Mouse (Mus musculus) mouse embryonic stem cell (cell line): Measurements from ENCODE around the gene Tm9sf2.
"Not testable (repeated sequence)": the region's sequence is repeated elsewhere in the genome, so short reads cannot be mapped to it uniquely, and the experiment has no call there.

Experiments used
- in situ Hi-C, 2 experiments: fragments of 300-500 bp; cut with MboI; formaldehyde crosslinking; loops; 1 replicate in 1 of 2; 3 replicates in 1 of 2; pipeline ENCODE4 v1.14.3; 2019 to 2020; ENCODE audit warnings: low sequenced_read_pairs in 2 of 2, low pct_unique_long_range_greater_than_20kb in 1 of 2, mixed read lengths in 1 of 2; ENCODE audit not compliant: unreplicated experiment in 1 of 2

Tm9sf2 gene

DNA sequence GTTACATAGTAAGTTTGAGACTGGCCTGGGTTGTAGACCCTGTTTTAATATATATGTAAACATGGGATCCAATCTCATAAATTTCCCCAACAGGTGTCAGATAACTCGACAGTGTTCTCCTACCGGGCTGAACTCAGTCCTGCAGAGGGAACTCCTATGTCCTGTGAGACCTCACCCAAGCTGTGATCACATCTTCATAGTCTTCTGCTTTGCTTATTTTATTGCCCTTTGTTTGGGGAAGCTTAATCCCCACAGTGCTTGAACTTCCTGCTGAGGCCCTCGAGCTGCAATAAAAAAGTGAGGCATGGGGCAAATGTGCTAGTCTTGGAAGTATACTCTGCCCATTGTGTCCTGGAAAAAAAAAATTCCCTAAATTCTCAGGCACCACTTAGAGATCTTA is 25.5 kb upstream of the Tm9sf2 start:
- in situ Hi-C loops, result no loop called here

- in situ Hi-C loops, result no loop called here
Measured at GRCm38 (mm10) chr14:122083499-122083898, 23.3 kb upstream of the Tm9sf2 start.

DNA sequence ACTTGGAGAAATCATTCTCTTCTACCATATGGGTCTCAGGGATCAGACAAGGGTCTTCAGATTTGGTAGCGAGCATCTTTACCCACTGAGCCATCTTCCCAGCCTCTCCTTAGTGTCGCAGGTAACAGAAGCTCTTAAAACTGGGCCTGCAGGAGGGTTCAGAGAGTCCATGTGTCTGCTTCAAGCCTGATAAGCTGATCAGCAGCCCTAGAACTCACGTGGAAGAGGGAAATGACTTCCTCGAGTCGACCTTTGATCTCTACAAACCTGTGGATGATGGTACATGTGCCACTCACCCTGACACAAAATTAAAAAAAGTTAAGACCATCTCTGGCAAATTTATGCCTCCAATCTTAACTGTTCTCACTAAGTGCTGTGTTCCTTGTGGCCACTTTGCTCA is 18.9 kb upstream of the Tm9sf2 start:
- in situ Hi-C loops, result no loop called here

- in situ Hi-C loops, result no loop called here
Measured at GRCm38 (mm10) chr14:122092363-122092762, 14.5 kb upstream of the Tm9sf2 start.

DNA sequence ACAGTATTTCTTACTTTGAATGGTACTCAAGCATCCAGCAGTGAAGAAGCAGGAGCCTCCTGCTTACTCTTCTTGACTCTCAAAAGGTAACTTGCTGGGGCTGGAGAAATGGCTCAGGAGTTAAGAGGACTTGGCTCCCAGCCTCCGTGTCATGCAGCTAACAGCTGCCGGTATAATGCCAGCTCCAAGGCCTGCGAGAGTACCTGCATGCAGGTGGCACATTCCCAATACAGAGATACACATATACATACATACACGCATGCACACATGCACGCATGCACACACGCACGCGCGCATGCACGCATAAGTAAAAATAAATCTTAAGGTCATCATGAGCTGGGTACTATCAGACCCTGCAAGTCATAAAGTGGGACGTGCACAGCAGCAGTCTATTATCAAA is 10.5 kb upstream of the Tm9sf2 start:
- in situ Hi-C loops, result no loop called here

GRCm38 (mm10) chr14:122099584-122099983 is 7.3 kb upstream of the Tm9sf2 start:
- in situ Hi-C loops, result no loop called here

GRCm38 (mm10) chr14:122101890-122102289 is 4.9 kb upstream of the Tm9sf2 start:
- in situ Hi-C loops, result not testable (repeated sequence)

DNA sequence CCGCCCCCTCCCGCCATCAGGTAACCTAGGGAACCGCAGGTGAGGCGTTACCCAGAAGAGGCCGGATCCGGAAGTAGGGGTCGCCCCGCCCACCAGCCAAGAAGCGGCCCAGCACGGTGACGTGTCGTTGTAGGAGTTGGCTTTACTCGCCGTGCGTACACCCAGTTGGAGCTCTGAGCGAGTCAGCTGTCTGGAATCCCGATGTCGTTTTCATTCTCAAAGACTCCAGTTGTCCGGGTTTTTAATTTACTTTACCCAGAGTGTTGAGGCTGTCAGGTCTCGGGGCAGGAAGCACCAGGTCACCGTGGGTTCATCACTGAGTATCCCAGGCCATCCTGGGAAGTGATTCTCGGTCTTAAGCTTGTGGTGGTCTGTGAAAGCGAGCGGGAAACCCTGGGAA is 2.0 kb upstream of the Tm9sf2 start:
- in situ Hi-C loops, result no loop called here

GRCm38 (mm10) chr14:122105391-122106285 is 1.2 kb upstream of the Tm9sf2 start:
- in situ Hi-C loops, result no loop called here

DNA sequence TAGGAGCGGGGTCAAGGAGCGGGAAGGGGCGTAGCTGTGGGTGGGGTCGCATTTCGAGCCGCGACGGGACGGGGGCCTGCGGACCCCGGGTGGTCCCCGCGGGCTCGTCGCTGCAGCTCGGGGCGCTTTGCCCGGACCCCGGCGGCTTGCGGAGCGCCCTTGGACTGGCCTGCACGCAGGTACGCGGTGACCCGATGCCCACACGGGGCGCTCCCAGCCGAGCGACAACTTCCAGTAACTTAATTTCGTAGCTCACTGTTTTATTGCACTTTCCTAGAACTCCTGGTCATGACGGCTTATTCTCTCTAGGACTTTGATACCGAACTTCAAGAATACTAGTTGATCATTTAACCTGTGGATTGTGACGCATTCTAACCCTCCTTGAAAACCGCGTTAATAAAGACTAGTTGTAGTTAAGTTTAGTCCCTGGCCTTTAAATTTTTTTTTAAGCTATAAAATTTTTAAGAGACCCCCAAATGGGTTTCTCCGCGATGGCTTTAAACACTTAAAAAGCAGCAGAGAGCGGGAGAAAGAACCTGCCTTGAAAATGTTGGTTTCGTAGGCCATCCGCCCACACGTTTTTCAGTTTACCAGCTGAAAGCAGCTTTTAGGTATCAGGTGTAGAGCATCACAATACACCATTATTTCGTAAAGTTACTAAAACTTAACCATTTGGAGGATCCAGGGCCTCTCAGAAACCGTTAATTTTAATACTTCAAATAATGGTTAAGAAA is 810 bp downstream of the Tm9sf2 start:
- in situ Hi-C loops, result no loop called here

DNA sequence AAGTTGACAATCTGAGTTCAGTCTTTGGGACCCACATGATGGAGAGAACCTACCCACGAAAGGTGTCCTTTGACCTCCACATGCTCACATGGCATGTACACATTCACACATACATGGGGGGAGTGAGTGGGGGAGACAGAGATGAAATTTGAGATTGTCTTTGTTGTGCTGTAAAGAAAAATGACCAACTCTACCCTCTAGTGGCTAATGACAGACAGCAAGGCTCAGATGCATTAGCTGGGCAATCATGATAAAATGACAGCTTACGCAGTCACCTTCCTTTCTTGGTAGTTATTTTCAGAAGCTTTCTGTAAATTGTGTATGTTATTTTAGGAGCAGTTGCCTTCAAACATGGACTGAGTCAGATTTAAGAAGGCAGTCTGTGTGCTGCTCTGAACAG is 4.8 kb downstream of the Tm9sf2 start:
- in situ Hi-C loops, result no loop called here

GRCm38 (mm10) chr14:122112311-122112710 is 5.5 kb downstream of the Tm9sf2 start:
- in situ Hi-C loops, result no loop called here

DNA sequence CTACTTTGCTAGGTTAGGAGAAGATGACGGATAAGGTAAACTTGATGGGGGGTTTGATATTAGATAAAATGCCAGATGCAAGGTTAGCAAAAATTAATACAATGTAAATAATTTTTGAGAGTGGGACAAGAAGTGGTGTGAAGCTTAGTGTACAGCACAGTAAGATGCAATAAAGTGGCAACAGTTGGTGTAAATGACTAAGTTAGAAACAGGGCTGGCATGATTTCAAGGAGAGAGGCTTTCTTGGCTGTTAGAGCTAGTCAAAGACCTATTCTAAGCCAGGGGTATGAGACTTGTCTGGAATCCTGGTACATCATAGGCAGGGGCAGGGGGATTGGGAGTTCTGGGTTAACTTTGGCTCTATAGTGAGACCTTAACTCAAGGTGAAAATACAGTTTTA is 9.4 kb downstream of the Tm9sf2 start:
- in situ Hi-C loops, result no loop called here

DNA sequence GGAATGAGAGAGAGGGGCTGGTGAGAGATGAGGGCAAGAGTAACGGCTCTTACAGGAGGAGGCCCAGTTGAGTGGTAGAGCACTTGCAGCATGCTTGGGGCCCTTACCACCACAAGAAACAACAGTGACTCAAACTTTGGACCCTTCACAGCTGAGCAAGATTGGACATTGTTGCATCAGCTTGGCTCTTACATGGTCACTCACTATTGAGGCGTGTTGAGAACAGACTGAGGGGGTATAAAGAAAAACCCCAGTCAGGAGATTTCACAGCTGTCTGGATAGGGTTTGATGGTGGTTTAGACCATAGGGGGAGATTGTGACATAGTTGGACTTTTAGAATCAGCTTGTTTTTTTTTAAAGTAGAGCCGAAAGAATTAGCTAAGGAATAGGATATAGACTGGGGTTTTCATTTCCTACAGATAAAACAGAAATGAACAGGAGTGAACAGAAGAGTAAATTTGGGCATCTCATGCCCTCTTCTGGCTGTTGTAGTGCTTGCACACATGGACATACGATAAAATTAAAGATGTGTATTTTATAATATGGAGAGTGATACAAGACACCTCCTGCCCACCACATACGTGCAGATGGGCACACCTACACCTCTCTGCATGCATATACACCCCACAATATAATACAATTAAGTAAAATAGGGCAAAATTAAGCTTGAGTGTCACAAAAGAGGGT is 23.4 kb downstream of the Tm9sf2 start:
- in situ Hi-C loops, result no loop called here

- in situ Hi-C loops, result no loop called here
Measured at GRCm38 (mm10) chr14:122131644-122132043, 24.8 kb downstream of the Tm9sf2 start.

DNA sequence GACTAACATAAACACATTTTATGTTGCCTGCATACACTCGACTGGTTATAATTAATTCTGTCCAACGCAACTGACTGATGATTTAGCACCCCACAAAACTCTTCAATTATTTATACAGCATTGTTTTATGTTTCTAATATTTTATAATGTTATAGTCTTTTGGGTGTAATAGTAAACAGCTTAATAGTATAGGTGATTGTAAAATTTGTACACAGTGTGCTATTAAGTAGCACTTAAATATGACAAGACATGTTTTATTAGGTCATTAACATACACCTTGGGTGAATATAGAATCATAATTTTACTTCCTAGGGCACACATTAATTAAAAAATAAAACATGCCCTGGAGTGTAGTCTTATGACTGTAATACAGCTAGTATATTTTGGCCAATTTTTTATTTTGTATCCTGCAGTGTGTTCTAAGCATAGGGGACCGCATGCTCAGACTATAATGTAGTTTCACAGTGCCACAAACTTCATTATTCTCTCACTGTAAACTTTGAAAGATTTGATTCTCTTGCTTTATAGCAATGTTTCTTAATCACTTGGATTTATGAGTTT is 29.6 kb downstream of the Tm9sf2 start:
- in situ Hi-C loops, result no loop called here

- in situ Hi-C loops, result no loop called here
Measured at GRCm38 (mm10) chr14:122137234-122137633, 30.4 kb downstream of the Tm9sf2 start.

DNA sequence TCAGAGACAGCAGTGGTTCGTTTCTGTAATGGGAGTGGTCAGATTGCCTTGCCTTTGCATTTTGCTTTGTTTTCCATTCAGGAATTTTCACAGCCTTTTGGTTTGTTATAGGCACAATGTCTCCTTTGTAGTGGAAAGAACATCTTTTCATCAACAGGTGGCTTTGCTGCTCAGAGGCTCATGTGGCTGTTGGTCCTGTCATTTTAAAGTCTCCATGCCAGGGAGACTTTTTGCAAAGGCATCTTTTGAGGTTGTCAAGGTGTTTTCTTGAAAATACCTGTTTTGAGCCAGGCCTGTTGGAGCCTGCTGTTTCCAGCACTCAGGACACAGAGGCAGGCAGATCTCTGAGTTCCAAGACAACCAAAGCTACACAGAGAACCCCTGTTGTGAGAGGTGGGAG is 33.3 kb downstream of the Tm9sf2 start:
- in situ Hi-C loops, result no loop called here
